Mouse (Mus musculus): Measurements from ENCODE around the gene Olfr312.
"Not testable (repeated sequence)": the region's sequence is repeated elsewhere in the genome, so short reads cannot be mapped to it uniquely, and the experiment has no call there.

Olfr312 gene

GRCm38 (mm10) chr11:58828937-58829336 lies at the start of gene Olfr312:
TSS of gene Olfr312 (plus strand) at chr11:58829237.
- in situ Hi-C loops (cut with MboI), result not testable (repeated sequence)

- in situ Hi-C loops (cut with MboI), result no loop called here
Measured at GRCm38 (mm10) chr11:58782480-58783089, 46.5 kb upstream of the Olfr312 start, which contains the start of gene Olfr314. TSS of gene Olfr314 (plus strand) at chr11:58782952.

- in situ Hi-C loops (cut with MboI), result no loop called here
Measured at GRCm38 (mm10) chr11:58784182-58784581, 44.9 kb upstream of the Olfr312 start.

- in situ Hi-C loops (cut with MboI), result no loop called here
Measured at GRCm38 (mm10) chr11:58787651-58788050, 41.4 kb upstream of the Olfr312 start.

GRCm38 (mm10) chr11:58788346-58788745 lies 40.7 kb upstream of the Olfr312 start:
- in situ Hi-C loops (cut with MboI), result no loop called here

GRCm38 (mm10) chr11:58789532-58789931 lies 39.5 kb upstream of the Olfr312 start:
- in situ Hi-C loops (cut with MboI), result no loop called here

- in situ Hi-C loops (cut with MboI), result no loop called here
Measured at GRCm38 (mm10) chr11:58790053-58790452, 39.0 kb upstream of the Olfr312 start.

GRCm38 (mm10) chr11:58790646-58791045 lies 38.4 kb upstream of the Olfr312 start:
- in situ Hi-C loops (cut with MboI), result no loop called here

- in situ Hi-C loops (cut with MboI), result no loop called here
Measured at GRCm38 (mm10) chr11:58795856-58796255, 33.2 kb upstream of the Olfr312 start.

- in situ Hi-C loops (cut with MboI), result no loop called here
Measured at GRCm38 (mm10) chr11:58796850-58797249, 32.2 kb upstream of the Olfr312 start.

GRCm38 (mm10) chr11:58799747-58800146 lies 29.3 kb upstream of the Olfr312 start:
- in situ Hi-C loops (cut with MboI), result no loop called here

- in situ Hi-C loops (cut with MboI), result no loop called here
Measured at GRCm38 (mm10) chr11:58801558-58802228, 27.3 kb upstream of the Olfr312 start, which contains the start of gene Fam183b. TSS of gene Fam183b (minus strand) at chr11:58801960.

GRCm38 (mm10) chr11:58803871-58804270 lies 25.2 kb upstream of the Olfr312 start:
- in situ Hi-C loops (cut with MboI), result no loop called here

GRCm38 (mm10) chr11:58804393-58804792 lies 24.6 kb upstream of the Olfr312 start:
- in situ Hi-C loops (cut with MboI), result no loop called here

GRCm38 (mm10) chr11:58812001-58812400 lies 17.0 kb upstream of the Olfr312 start:
- in situ Hi-C loops (cut with MboI), result no loop called here

- in situ Hi-C loops (cut with MboI), result not testable (repeated sequence)
Measured at GRCm38 (mm10) chr11:58814700-58815099, 14.3 kb upstream of the Olfr312 start, which contains the start of gene Olfr313. TSS of gene Olfr313 (plus strand) at chr11:58815000.

- in situ Hi-C loops (cut with MboI), result no loop called here
Measured at GRCm38 (mm10) chr11:58815676-58816075, 13.4 kb upstream of the Olfr312 start.

GRCm38 (mm10) chr11:58829764-58830163 lies 727 bp downstream of the Olfr312 start:
- in situ Hi-C loops (cut with MboI), result no loop called here

- in situ Hi-C loops (cut with MboI), result not testable (repeated sequence)
Measured at GRCm38 (mm10) chr11:58832541-58832940, 3.5 kb downstream of the Olfr312 start.

- in situ Hi-C loops (cut with MboI), result not testable (repeated sequence)
Measured at GRCm38 (mm10) chr11:58838951-58839350, 9.9 kb downstream of the Olfr312 start, which contains the start of gene Olfr311. TSS of gene Olfr311 (plus strand) at chr11:58839251.

GRCm38 (mm10) chr11:58846919-58847461 lies 18.0 kb downstream of the Olfr312 start, which contains the start of gene Gm12258:
TSS of gene Gm12258 (plus strand) at chr11:58847158.
- in situ Hi-C loops (cut with MboI), result no loop called here

GRCm38 (mm10) chr11:58847636-58848035 lies 18.6 kb downstream of the Olfr312 start:
- in situ Hi-C loops (cut with MboI), result no loop called here

- in situ Hi-C loops (cut with MboI), result no loop called here
Measured at GRCm38 (mm10) chr11:58849731-58850130, 20.7 kb downstream of the Olfr312 start.
